Mouse (Mus musculus) Patski (cell line): ENCODE measurements at regions not wholly inside any gene's neighbourhood (a gene's known extent, or its start where the extent isn't known, plus 50 kb on each side); places are given as distances from the start of the nearest gene placed in this dataset.

Experiments used
- ATAC-seq: fragments of 100-300 bp; one replicate; pipeline ENCODE4 v1.8.0; 2021
- CTCF ChIA-PET: fragments of 350-600 bp; sonication (Branson Sonifier 250); formaldehyde crosslinking; loops from one replicate; lab custom pipeline; 2022; ENCODE audit warnings: inconsistent platforms; lab: Charles Lee
- POLR2A ChIA-PET: fragments of 350-600 bp; sonication (Branson Sonifier 250); formaldehyde crosslinking; loops from one replicate; lab custom pipeline; 2022; ENCODE audit warnings: antibody characterized with exemption, inconsistent platforms; lab: Charles Lee
- DNase-seq: peaks from one replicate; pipeline ENCODE4 v3.0.0-alpha.2; 2011; ENCODE audit warnings: low read depth, low spot score
- H3K27me3 ChIP-seq: fragments of 371-371 bp; one replicate; pipeline ENCODE4 v1.5.1; 2021
- CTCF ChIP-seq: fragments of 100-300 bp; IDR thresholded peaks from one replicate; pipeline ENCODE4 v1.5.1; 2021
- in situ Hi-C: fragments of 300-500 bp; cut with MboI; formaldehyde crosslinking; loops from 3 replicates; pipeline ENCODE4 v1.11.1; 2018; ENCODE audit warnings: low pct_unique_long_range_greater_than_20kb, mixed read lengths

DNA sequence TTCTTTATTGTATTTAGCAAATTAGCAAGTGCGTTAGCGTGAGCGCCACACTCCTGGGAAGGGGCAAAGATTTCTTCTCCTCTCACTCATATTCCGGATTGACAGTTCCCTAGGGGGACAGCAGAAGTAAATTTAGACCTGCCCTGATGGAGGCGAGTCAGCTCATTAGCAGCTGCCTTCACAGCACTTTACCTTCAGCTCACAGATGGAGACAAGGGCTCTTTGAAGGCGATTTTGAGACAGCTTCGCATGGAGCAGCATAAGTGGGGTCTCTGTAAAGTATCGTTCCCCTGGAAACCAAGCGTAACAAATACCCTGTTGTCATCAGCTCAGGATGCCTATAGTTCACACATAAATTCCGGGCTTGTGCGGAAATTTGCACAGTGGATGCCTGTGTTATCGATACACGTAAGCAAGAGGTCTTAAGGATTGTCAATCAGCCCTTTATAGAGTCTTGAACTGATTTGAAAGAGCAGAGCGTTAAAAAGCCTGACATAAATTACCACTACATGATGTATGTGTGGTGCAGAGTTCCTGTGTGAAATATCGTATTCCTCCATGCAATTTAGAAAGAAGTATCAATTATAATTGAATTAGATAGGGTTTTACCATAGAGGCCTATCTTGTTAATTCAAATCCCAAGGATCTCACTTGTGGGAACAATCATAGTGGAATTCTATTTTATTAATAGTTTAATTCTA is 86.6 kb upstream of the Tmprss15 start:
- TF ChIP-seq CTCF = no peak
- in situ Hi-C loops = no loop called here
- ATAC-seq = no peak
- no peaks in the 10 kb centered on the region for H3K27me3 ChIP-seq
- DNase-seq = no peak
- POLR2A ChIA-PET = no interaction called here
- CTCF ChIA-PET = no interaction called here

- ATAC-seq = no peak
- POLR2A ChIA-PET = no interaction called here
- CTCF ChIA-PET = no interaction called here
- no peak for TF ChIP-seq CTCF
- DNase-seq = no peak
- no peaks in the 10 kb centered on the region for H3K27me3 ChIP-seq
- in situ Hi-C loops = no loop called here
These were observed 85.9 kb upstream of the Tmprss15 start for GRCm38 (mm10) chr16:79176832-79177243.

DNA sequence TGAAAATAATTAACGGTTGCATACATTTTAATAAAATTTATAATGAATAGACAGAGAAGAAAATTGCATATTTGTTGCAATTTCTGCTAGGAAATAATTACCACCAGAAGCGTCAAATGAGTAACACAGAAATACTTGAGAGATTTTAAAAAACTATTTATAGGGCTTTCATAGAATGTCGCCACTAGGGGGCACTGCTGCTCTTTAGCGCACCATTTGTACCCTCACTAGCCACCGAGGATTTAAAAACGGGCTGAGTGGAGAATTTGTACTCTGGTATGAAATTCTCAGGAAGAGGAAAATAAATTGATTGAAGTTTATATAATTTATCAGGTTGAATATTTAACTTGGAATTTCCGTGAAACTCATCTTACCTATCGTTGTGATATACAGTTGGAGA is 77.3 kb upstream of the Tmprss15 start:
- ATAC-seq = no peak
- DNase-seq = no peak
- peak; percentile 76 for TF ChIP-seq CTCF
- POLR2A ChIA-PET = no interaction called here
- CTCF ChIA-PET = no interaction called here
- in situ Hi-C loops = no loop called here
- H3K27me3 ChIP-seq = no peaks in the 10 kb centered on the region

- in situ Hi-C loops = no loop called here
- no peak for TF ChIP-seq CTCF
- ChIA-PET CTCF (no interaction called here), POLR2A (no interaction called here)
- no peaks in the 10 kb centered on the region for H3K27me3 ChIP-seq
- ATAC-seq (no peak), DNase-seq (no peak)
These were observed 51.9 kb upstream of the Tmprss15 start for GRCm38 (mm10) chr16:79142813-79143212.
